Mouse (Mus musculus): ENCODE data around the gene Bend5. TPM values are rescaled to one million over a fixed set of nuclear protein-coding genes. Genes with fewer than 3 reads are reported as not detected.

The Bend5 gene
- polyA plus RNA-seq, 1 experiment from 2014 or later: 22.3 TPM

DNA sequence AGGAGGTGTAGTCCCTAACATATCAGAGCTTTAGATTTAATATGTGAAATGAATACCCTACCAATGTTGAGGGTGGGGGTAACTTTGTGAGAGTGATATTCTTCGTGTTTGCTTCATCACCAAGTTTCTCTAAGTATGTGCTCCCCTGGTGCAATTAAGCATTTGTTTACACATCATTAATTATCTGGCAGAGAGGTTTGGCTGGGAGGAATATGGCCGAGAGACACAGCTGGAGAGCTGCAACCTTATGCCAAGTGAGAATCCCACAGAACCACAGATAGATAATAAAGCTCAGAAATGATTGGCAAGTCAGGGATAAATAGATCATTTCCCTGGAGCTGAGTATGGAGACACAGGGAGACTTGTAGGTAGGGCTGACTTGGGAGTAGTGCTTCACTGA, 14.1 kb upstream of the Bend5 start:
- Histone ChIP-seq H3K4me2 (no peak overlapping the region), H3K9me3 (ENCODE audit: low read depth, low read length) (no peaks in the 10 kb centered on the region), H3K27ac (ENCODE audit: low read depth) (no peak overlapping the region), H3K4me1 (ENCODE audit: insufficient read depth) (no peaks in the 10 kb centered on the region), H3K9ac (no peak overlapping the region), H3K27me3 (ENCODE audit: insufficient read depth, low read length) (no peaks in the 10 kb centered on the region), H3K4me3 (ENCODE audit: low read depth, low read length) (no peak overlapping the region), H3K36me3 (ENCODE audit: insufficient read depth) (no peaks in the 10 kb centered on the region)
- 21% methylated on average over 2 of the region's 2 CpGs for WGBS
- DNase-seq (no peak), ATAC-seq (ENCODE audit: insufficient read depth) (no peak)
- TF ChIP-seq CTCF (IDR thresholded peaks at IDR 0.05; ENCODE audit: low read depth): no peak

DNA sequence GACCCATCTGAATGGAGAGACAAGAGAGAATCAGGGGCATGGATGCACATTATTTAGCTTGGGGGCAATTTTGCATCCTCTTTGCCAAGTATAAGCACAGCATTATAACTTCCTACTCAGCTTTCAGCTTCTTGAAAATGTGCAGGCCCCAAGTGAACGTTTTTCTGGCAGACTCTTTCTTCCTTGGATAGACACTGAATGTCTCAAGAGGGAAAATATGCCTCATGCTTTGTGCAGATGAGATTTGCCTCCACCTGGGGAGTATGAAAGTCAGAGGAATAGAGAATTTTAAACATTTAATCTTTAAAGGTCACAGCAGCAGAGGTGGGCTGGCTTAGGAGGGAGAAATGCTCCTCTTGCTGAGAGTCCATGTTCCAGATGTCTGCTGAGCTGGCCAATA, 11.6 kb upstream of the Bend5 start:
- H3K27me3 ChIP-seq (ENCODE audit: insufficient read depth, low read length): no peaks in the 10 kb centered on the region
- 29% methylated on average over 1 of the region's 1 CpGs for WGBS
- H3K4me2 ChIP-seq: no peak overlapping the region
- H3K27ac ChIP-seq (ENCODE audit: low read depth): no peak overlapping the region
- H3K4me1 ChIP-seq (ENCODE audit: insufficient read depth): no peaks in the 10 kb centered on the region
- H3K36me3 ChIP-seq (ENCODE audit: insufficient read depth): no peaks in the 10 kb centered on the region
- no peak overlapping the region for H3K4me3 ChIP-seq (ENCODE audit: low read depth, low read length)
- TF ChIP-seq CTCF (IDR thresholded peaks at IDR 0.05; ENCODE audit: low read depth): no peak
- no peak for ATAC-seq (ENCODE audit: insufficient read depth)
- H3K9me3 ChIP-seq (ENCODE audit: low read depth, low read length): no peaks in the 10 kb centered on the region
- no peak overlapping the region for H3K9ac ChIP-seq
- no peak for DNase-seq

DNA sequence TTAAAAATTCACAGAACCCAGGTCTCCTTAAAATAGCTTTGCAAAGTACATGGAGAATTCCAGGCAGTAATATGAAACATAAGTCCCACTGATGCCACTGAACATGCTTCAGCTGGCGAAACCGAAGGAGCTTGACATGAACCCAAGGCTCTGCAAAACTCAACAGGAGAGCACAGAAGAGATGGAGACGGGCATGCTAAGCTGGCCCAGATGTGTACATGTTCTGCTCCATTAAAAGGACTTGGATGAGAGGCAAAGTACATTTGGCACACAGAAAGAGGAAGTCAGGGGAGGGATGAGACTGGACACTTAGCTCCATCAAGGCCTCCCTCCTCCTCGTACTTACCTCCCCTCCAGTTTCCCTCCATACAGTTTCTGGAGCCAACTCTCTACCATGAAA, 4.1 kb upstream of the Bend5 start:
- TF ChIP-seq CTCF (IDR thresholded peaks at IDR 0.05; ENCODE audit: low read depth): no peak
- Histone ChIP-seq H3K27ac (ENCODE audit: low read depth) (no peak overlapping the region), H3K9me3 (ENCODE audit: low read depth, low read length) (no peaks in the 10 kb centered on the region), H3K9ac (no peak overlapping the region), H3K36me3 (ENCODE audit: insufficient read depth) (no peaks in the 10 kb centered on the region), H3K4me3 (ENCODE audit: low read depth, low read length) (no peak overlapping the region), H3K4me2 (no peak overlapping the region), H3K27me3 (ENCODE audit: insufficient read depth, low read length) (no peaks in the 10 kb centered on the region), H3K4me1 (ENCODE audit: insufficient read depth) (no peaks in the 10 kb centered on the region)
- 77% methylated on average over 4 of the region's 4 CpGs for WGBS
- DNase-seq: no peak
- no peak for ATAC-seq (ENCODE audit: insufficient read depth)

DNA sequence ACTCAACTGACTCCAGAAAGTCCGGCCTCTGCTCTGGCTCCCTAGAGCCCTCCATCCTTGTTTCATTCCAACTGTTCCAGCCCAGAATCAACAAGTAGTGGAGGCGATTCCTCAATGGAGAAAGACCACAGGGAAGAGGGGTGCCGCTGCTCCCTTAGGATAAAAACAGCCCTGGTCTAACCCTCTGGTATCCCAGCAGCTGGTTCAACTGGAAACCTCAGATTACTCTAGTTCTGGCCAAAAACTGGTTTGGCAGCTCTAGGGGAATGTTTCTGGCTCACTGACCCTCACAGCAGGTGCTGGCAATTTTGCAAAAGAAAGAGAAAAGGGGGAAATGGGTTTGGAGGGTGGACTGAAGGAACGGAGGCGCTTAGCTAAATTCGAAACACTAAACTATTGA, 407 bp upstream of the Bend5 start:
- H3K36me3 ChIP-seq (ENCODE audit: insufficient read depth): peaks cover 12% of the 10 kb centered on the region; the same call in 1 of the 2 replicates
- H3K9me3 ChIP-seq (ENCODE audit: low read depth, low read length): no peaks in the 10 kb centered on the region
- DNase-seq (no peak), ATAC-seq (ENCODE audit: insufficient read depth) (peak; percentile 55)
- H3K4me3 ChIP-seq (ENCODE audit: low read depth, low read length): peak overlapping the region; percentile 74
- under 1% methylated on average over 6 of the region's 6 CpGs for WGBS
- peak overlapping the region; percentile 62 for H3K4me2 ChIP-seq
- no peak for TF ChIP-seq CTCF (IDR thresholded peaks at IDR 0.05; ENCODE audit: low read depth)
- H3K27ac ChIP-seq (ENCODE audit: low read depth): peak overlapping the region; percentile 80
- no peaks in the 10 kb centered on the region for H3K4me1 ChIP-seq (ENCODE audit: insufficient read depth)
- no peaks in the 10 kb centered on the region for H3K27me3 ChIP-seq (ENCODE audit: insufficient read depth, low read length)
- peak overlapping the region; percentile 92 for H3K9ac ChIP-seq

DNA sequence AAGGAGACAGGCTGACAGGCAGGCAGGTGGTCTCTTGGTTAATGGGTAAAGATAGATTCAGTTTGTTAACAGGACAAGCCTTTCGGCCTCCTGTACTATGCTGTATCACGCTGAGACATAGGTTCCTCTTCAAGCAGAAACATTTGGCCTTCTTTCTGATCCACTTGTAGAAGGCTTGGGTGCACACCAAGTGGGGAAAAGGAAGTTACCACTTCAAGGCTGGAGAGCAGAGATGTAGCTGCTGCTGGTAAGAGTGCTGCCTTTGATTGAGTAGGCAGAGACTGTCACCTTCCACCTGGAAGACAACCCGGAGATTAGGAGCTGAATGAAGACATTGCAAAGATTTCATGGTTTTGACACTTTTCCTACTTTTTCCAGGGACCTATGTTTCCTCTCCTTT, 1.3 kb downstream of the Bend5 start:
- ATAC-seq (ENCODE audit: insufficient read depth) (no peak), DNase-seq (no peak)
- Histone ChIP-seq H3K36me3 (ENCODE audit: insufficient read depth) (peaks cover 22% of the 10 kb centered on the region; the same call in 1 of the 2 replicates), H3K4me2 (peak overlapping the region; percentile 62), H3K4me1 (ENCODE audit: insufficient read depth) (no peaks in the 10 kb centered on the region), H3K27me3 (ENCODE audit: insufficient read depth, low read length) (no peaks in the 10 kb centered on the region), H3K9me3 (ENCODE audit: low read depth, low read length) (no peaks in the 10 kb centered on the region), H3K27ac (ENCODE audit: low read depth) (no peak overlapping the region), H3K4me3 (ENCODE audit: low read depth, low read length) (peak overlapping the region; percentile 74), H3K9ac (0 out of 2 replicates have a peak overlapping the region, but pooled peaks have one; percentile 92)
- WGBS: 41% methylated on average over 3 of the region's 3 CpGs
- TF ChIP-seq CTCF (IDR thresholded peaks at IDR 0.05; ENCODE audit: low read depth): no peak

DNA sequence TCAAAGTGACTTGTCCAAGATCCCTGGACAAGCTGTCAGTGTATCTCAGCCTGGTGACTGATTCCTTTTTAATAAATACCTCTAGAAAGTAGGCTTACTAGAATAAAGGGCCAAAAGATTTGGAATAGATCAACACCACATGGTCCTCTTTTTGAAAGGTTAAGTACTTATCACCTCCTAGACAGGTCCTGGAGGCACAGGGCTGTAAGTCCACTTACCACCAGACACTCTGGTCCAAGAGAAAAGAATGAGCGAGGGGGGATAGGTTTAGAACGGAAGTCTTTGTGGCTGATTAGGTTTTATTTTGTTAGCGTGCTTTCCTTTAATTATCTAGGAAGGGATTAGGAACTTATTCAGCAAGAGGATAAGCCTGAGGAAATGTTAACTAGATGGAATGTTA, 1.7 kb downstream of the Bend5 start:
- Histone ChIP-seq H3K4me2 (peak overlapping the region; percentile 62), H3K4me1 (ENCODE audit: insufficient read depth) (no peaks in the 10 kb centered on the region), H3K36me3 (ENCODE audit: insufficient read depth) (peaks cover 22% of the 10 kb centered on the region; the same call in 1 of the 2 replicates), H3K27me3 (ENCODE audit: insufficient read depth, low read length) (no peaks in the 10 kb centered on the region), H3K4me3 (ENCODE audit: low read depth, low read length) (peak overlapping the region; percentile 74), H3K27ac (ENCODE audit: low read depth) (no peak overlapping the region), H3K9me3 (ENCODE audit: low read depth, low read length) (no peaks in the 10 kb centered on the region), H3K9ac (no peak overlapping the region)
- WGBS: 76% methylated on average over 3 of the region's 3 CpGs
- DNase-seq (no peak), ATAC-seq (ENCODE audit: insufficient read depth) (no peak)
- TF ChIP-seq CTCF (IDR thresholded peaks at IDR 0.05; ENCODE audit: low read depth): no peak

GRCm38 (mm10) chr4:111417716-111418115, 2.9 kb downstream of the Bend5 start:
- Histone ChIP-seq H3K9me3 (ENCODE audit: low read depth, low read length) (no peaks in the 10 kb centered on the region), H3K36me3 (ENCODE audit: insufficient read depth) (peaks cover 22% of the 10 kb centered on the region; the same call in 1 of the 2 replicates), H3K27me3 (ENCODE audit: insufficient read depth, low read length) (no peaks in the 10 kb centered on the region), H3K4me1 (ENCODE audit: insufficient read depth) (no peaks in the 10 kb centered on the region), H3K4me3 (ENCODE audit: low read depth, low read length) (no peak overlapping the region), H3K4me2 (no peak overlapping the region), H3K27ac (ENCODE audit: low read depth) (no peak overlapping the region), H3K9ac (no peak overlapping the region)
- TF ChIP-seq CTCF (IDR thresholded peaks at IDR 0.05; ENCODE audit: low read depth): no peak
- 89% methylated on average over 5 of the region's 5 CpGs for WGBS
- no peak for ATAC-seq (ENCODE audit: insufficient read depth)
- no peak for DNase-seq

- Histone ChIP-seq H3K4me2 (no peak overlapping the region), H3K9me3 (ENCODE audit: low read depth, low read length) (no peaks in the 10 kb centered on the region), H3K9ac (no peak overlapping the region), H3K4me1 (ENCODE audit: insufficient read depth) (no peaks in the 10 kb centered on the region), H3K27me3 (ENCODE audit: insufficient read depth, low read length) (no peaks in the 10 kb centered on the region), H3K36me3 (ENCODE audit: insufficient read depth) (peaks cover 22% of the 10 kb centered on the region; the same call in 1 of the 2 replicates), H3K27ac (ENCODE audit: low read depth) (no peak overlapping the region), H3K4me3 (ENCODE audit: low read depth, low read length) (no peak overlapping the region)
- ATAC-seq (ENCODE audit: insufficient read depth): no peak
- no peak for DNase-seq
- TF ChIP-seq CTCF (IDR thresholded peaks at IDR 0.05; ENCODE audit: low read depth): no peak
- WGBS: 85% methylated on average over 1 of the region's 1 CpGs
Measured at GRCm38 (mm10) chr4:111419476-111419875, 4.7 kb downstream of the Bend5 start.
